Mouse (Mus musculus) heart, postnatal 0 days (tissue): ENCODE results near the gene Gtf2a1l.

Source experiments
- CTCF ChIP-seq: IDR thresholded peaks from 2 replicates; pipeline ENCODE4 v1.5.1; 2016; ENCODE audit warnings: antibody characterized with exemption, control low read depth, low read depth
- EP300 ChIP-seq: IDR thresholded peaks from 2 replicates; pipeline ENCODE4 v1.6.1; 2016; ENCODE audit warnings: antibody characterized with exemption, low read depth

- TF ChIP-seq CTCF (no peak), EP300 (no peak)
Measured at GRCm38 (mm10) chr17:88702345-88702744, 33.9 kb downstream of the Gtf2a1l start.
